In genomic region chr15:97517926-97518325, GRCm38 (mm10) we compare ENCODE assay signal across 12 mouse cellular contexts.
A peak's percentile ranks its signal among the peaks of the same experiment; 100 is the strongest.
DNase-seq lines count a peak whose midpoint lies in the region; ATAC-seq lines count a peak whose summit lies in the region.
"Had no signal": no experiment of that assay in that cellular context is flagged by ENCODE, and none has a peak within 500 bp of the region (broad histone marks: within the 10 kb centered on the region; RNA-seq: fewer than 3 reads in every experiment).

No protein-coding gene starts in this region.

- peaks cover 7% of the 10 kb centered on the region for H3K4me1 ChIP-seq in embryonic facial prominence, embryonic 10.5 days
- H3K4me1 ChIP-seq in midbrain, embryonic 16.5 days (ENCODE audit: control insufficient read depth, insufficient read depth, low read length): peaks cover 7% of the 10 kb centered on the region; the same call in 1 of the 2 replicates
- H3K4me1 ChIP-seq: heart, embryonic 12.5 days had no signal

- no peaks in the 10 kb centered on the region for H3K36me3 ChIP-seq in embryonic facial prominence, embryonic 10.5 days (replicated peaks)
- H3K36me3 ChIP-seq in midbrain, embryonic 16.5 days (ENCODE audit: control insufficient read depth, insufficient read depth, low read length): no peaks in the 10 kb centered on the region
- H3K36me3 ChIP-seq: heart, embryonic 12.5 days had no signal

- no peak overlapping the region for H3K4me3 ChIP-seq in embryonic facial prominence, embryonic 10.5 days
- H3K4me3 ChIP-seq in midbrain, embryonic 16.5 days (ENCODE audit: low read depth, low read length): no peak overlapping the region
- H3K4me3 ChIP-seq: erythroblast, embryonic 14.5 days; heart, embryonic 12.5 days had no signal

- peak; percentile 16 to 43 for DNase-seq in kidney, postnatal 4 days
- no peak for DNase-seq in kidney, postnatal 25 days
- peak; percentile 13 for DNase-seq in adrenal gland, postnatal 25 days
- DNase-seq in embryonic facial prominence, embryonic 10.5 days (ENCODE audit: low spot score): peak; percentile 13
- DNase-seq in frontal cortex, postnatal 10 days (ENCODE audit: low spot score in 2 of 2): no peak
- no peak for DNase-seq in lung, postnatal 25 days (ENCODE audit: low spot score)
- no peak for DNase-seq in layer of hippocampus, adult 9-10 months (ENCODE audit: low spot score)
- DNase-seq: lung, postnatal 14 days had no signal

- no peaks in the 10 kb centered on the region for H3K27me3 ChIP-seq in embryonic facial prominence, embryonic 10.5 days (replicated peaks; ENCODE audit: low read depth, poor library complexity, severe bottlenecking)
- no peaks in the 10 kb centered on the region for H3K27me3 ChIP-seq in midbrain, embryonic 16.5 days (ENCODE audit: control insufficient read depth, insufficient read depth, low read depth, low read length)
- H3K27me3 ChIP-seq: heart, embryonic 12.5 days had no signal

- no peaks in the 10 kb centered on the region for H3K9me3 ChIP-seq in embryonic facial prominence, embryonic 10.5 days
- no peaks in the 10 kb centered on the region for H3K9me3 ChIP-seq in midbrain, embryonic 16.5 days (replicated peaks; ENCODE audit: control insufficient read depth, low read length, poor library complexity, severe bottlenecking)

- no peak overlapping the region for H3K4me2 ChIP-seq in midbrain, embryonic 16.5 days (ENCODE audit: low read length)
- H3K4me2 ChIP-seq: heart, embryonic 12.5 days had no signal

- no peak overlapping the region for H3K9ac ChIP-seq in midbrain, embryonic 16.5 days (ENCODE audit: low read depth, low read length)
- H3K9ac ChIP-seq: heart, embryonic 12.5 days had no signal

- H3K27ac ChIP-seq in embryonic facial prominence, embryonic 10.5 days (replicated peaks): no peak overlapping the region
- H3K27ac ChIP-seq in midbrain, embryonic 16.5 days (ENCODE audit: low read length): no peak overlapping the region

- ATAC-seq in midbrain, embryonic 16.5 days: 0 out of 2 replicates have a peak, but pooled peaks have one; percentile 36
- ATAC-seq: intestine, postnatal 0 days had no signal

- 58% methylated on average over 10 of the region's 10 CpGs for WGBS in embryonic facial prominence, embryonic 10.5 days
- 49% methylated on average over 10 of the region's 10 CpGs for WGBS in midbrain, embryonic 16.5 days

Comparison
In these comparisons a context has a peak if more than half of its experiments do, and no peak if none do; other contexts are left out.
1. DNase-seq: peak in kidney, postnatal 4 days (2 of 2), adrenal gland, postnatal 25 days (single experiment) and embryonic facial prominence, embryonic 10.5 days (single experiment); none in kidney, postnatal 25 days (0 of 2), frontal cortex, postnatal 10 days (0 of 2), lung, postnatal 25 days (single experiment) and layer of hippocampus, adult 9-10 months (single experiment).